Mouse (Mus musculus): ENCODE measurements at regions not wholly inside any gene's neighbourhood (a gene's known extent, or its start where the extent isn't known, plus 50 kb on each side); places are given as distances from the start of the nearest gene placed in this dataset.
"Not testable (repeated sequence)": the region's sequence is repeated elsewhere in the genome, so short reads cannot be mapped to it uniquely, and the experiment has no call there.

GRCm38 (mm10) chr8:5030651-5031050 lies 74.5 kb downstream of the Slc10a2 start:
- peak; percentile 60 for ATAC-seq
- H3K4me1 ChIP-seq: no peaks in the 10 kb centered on the region
- no peaks in the 10 kb centered on the region for H3K9me3 ChIP-seq (replicated peaks)
- H3K27ac ChIP-seq: no peak overlapping the region
- H3K4me2 ChIP-seq: no peak overlapping the region
- H3K9ac ChIP-seq: no peak overlapping the region
- no peak overlapping the region for H3K4me3 ChIP-seq
- 69% methylated on average over 3 of the region's 3 CpGs for WGBS (ENCODE audit: insufficient replicate concordance)
- no peaks in the 10 kb centered on the region for H3K36me3 ChIP-seq
- H3K27me3 ChIP-seq (replicated peaks): no peaks in the 10 kb centered on the region

DNA sequence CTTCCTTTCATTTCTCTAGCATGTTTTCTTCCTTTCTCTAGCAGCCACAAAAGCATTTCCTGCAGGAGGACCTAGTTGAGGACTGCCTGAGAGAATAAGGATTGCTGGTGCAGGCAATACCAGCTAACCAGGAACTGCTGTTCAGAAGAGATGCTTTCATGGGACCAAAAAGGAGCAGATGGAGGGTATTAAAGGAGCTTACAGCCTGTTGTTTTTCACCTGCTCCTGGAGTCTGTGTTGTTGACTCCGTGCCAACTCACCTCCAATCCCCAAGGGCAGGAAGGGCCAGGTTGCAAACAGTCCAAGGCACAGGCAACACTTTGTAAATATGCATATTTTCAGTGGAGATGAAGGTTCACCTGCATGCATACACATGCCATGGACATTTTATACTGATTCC lies 92.8 kb downstream of the Slc10a2 start:
- H3K4me3 ChIP-seq: no peak overlapping the region
- WGBS (ENCODE audit: insufficient replicate concordance): 43% methylated on average over 1 of the region's 1 CpGs
- H3K27ac ChIP-seq: no peak overlapping the region
- no peak for ATAC-seq
- H3K4me2 ChIP-seq: no peak overlapping the region
- no peaks in the 10 kb centered on the region for H3K36me3 ChIP-seq
- H3K4me1 ChIP-seq: no peaks in the 10 kb centered on the region
- no peak overlapping the region for H3K9ac ChIP-seq
- H3K9me3 ChIP-seq (replicated peaks): no peaks in the 10 kb centered on the region
- no peaks in the 10 kb centered on the region for H3K27me3 ChIP-seq (replicated peaks)

- 65% methylated on average over 3 of the region's 3 CpGs for WGBS (ENCODE audit: insufficient replicate concordance)
- Histone ChIP-seq H3K27me3 (replicated peaks) (no peaks in the 10 kb centered on the region), H3K9ac (no peak overlapping the region), H3K4me3 (no peak overlapping the region), H3K4me2 (no peak overlapping the region), H3K36me3 (no peaks in the 10 kb centered on the region), H3K27ac (no peak overlapping the region), H3K4me1 (no peaks in the 10 kb centered on the region), H3K9me3 (replicated peaks) (no peaks in the 10 kb centered on the region)
- ATAC-seq: no peak
Measured at GRCm38 (mm10) chr8:5011771-5012170, 93.4 kb downstream of the Slc10a2 start.

DNA sequence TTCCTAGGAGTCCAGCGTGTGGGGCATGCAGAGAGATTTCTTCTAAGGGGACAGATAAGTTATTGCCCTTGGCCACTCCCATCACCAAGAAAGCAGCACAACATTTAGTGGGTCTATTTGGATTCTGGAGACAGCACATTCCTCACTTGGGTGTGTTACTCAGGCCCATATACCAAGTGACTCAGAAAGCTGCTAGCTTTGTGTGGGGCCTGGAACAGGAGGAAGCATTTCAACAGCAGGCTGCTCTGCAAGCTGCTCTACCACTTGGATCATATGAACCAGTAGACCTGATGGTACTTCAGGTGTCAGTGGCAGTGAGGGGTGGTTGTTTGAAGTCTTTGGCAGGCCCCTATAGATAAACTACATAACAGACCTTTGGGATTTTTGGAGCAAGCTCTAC lies 101.8 kb downstream of the Slc10a2 start:
- not testable (repeated sequence) for H3K36me3 ChIP-seq; H3K4me1 ChIP-seq; H3K9ac ChIP-seq; ATAC-seq; H3K4me2 ChIP-seq; H3K4me3 ChIP-seq; H3K9me3 ChIP-seq (replicated peaks); H3K27ac ChIP-seq; H3K27me3 ChIP-seq (replicated peaks)
- 71% methylated on average over 1 of the region's 1 CpGs for WGBS (ENCODE audit: insufficient replicate concordance)
